Mouse (Mus musculus) forebrain, embryonic 12.5 days (tissue): ENCODE measurements at regions not wholly inside any gene's neighbourhood (a gene's known extent, or its start where the extent isn't known, plus 50 kb on each side); places are given as distances from the start of the nearest gene placed in this dataset.
A peak's percentile ranks its signal among the peaks of the same experiment; 100 is the strongest.

Experiments used
- ATAC-seq: fragments of 200-750 bp; cut with Nextera tagmentation; 2 replicates; pipeline ENCODE4 v1.8.0; 2017; ENCODE audit warnings: moderate TSS enrichment; ENCODE audit not compliant: low FRiP score
- H3K27ac ChIP-seq: fragments of 300-500 bp; sonication (generic); 2 replicates; pipeline ENCODE4 v1.5.1; 2016; ENCODE audit warnings: mild to moderate bottlenecking
- H3K27me3 ChIP-seq: fragments of 300-500 bp; sonication (generic); 2 replicates; pipeline ENCODE4 v1.6.1; 2016; ENCODE audit warnings: mild to moderate bottlenecking
- H3K36me3 ChIP-seq: fragments of 300-500 bp; sonication (generic); replicated peaks from 2 replicates; pipeline ENCODE4 v1.6.1; 2016; ENCODE audit warnings: mild to moderate bottlenecking
- H3K4me1 ChIP-seq: fragments of 300-500 bp; sonication (generic); 2 replicates; pipeline ENCODE4 v1.6.1; 2016
- H3K4me2 ChIP-seq: fragments of 300-500 bp; sonication (generic); 2 replicates; pipeline ENCODE4 v1.6.1; 2016; ENCODE audit warnings: mild to moderate bottlenecking, moderate library complexity
- H3K4me3 ChIP-seq: fragments of 300-500 bp; sonication (generic); replicated peaks from 2 replicates; pipeline ENCODE4 v1.5.1; 2016; ENCODE audit warnings: mild to moderate bottlenecking
- H3K9ac ChIP-seq: fragments of 300-500 bp; sonication (generic); 2 replicates; pipeline ENCODE4 v1.6.1; 2016; ENCODE audit warnings: mild to moderate bottlenecking
- H3K9me3 ChIP-seq: fragments of 300-500 bp; sonication (generic); 2 replicates; pipeline ENCODE4 v1.6.1; 2016
- WGBS: fragments of 180-500 bp; shearing (Covaris S2); methylation state at CpG from one replicate; pipeline ENCODE4 v1.1.7; 2016; 5-methylcytosine and 5-hydroxymethylcytosine counted together

DNA sequence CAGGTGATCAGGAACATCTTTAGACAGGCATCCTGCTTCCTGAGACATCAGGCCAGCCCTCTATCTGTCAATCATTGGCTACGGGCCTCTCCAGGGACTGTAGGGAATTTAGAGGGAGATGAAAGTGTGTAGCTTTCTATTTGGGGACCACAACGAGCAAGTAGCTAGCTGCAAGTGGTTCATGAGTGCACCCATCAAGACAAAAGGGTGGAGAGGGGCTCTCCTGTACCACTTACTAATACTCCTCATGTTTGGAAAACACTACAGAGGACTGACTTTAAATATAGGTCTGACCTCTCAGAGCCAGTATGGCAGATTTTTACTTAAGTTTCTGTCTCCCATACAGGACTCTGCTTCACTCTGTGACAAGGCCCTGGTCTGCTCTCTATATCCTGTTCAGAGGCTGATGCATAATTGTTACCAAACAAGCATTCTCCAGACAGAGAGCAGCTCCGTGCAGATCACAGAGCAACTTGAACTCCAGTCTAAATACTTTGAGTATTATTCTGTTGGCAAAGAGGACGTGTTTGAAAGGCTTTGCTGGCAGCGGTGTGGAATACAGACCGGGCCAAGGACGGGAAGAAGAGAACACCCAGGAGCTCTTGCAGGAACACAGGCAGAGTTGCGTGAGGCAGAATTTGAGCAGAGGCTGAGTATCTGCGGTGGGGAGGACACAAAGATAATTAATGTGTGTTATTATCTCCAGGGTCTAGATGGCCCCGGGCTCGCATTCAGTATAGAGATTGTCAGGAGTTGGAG is 56.2 kb upstream of the Gm6993 start:
- H3K27ac ChIP-seq, result no peak overlapping the region
- no peak for ATAC-seq

GRCm38 (mm10) chr12:31185177-31185932 is 55.2 kb upstream of the Gm6993 start:
- Histone ChIP-seq H3K4me1 (no peaks in the 10 kb centered on the region), H3K4me3 (no peak overlapping the region), H3K27ac (peak overlapping the region; percentile 53; the same call in 1 of the 2 replicates), H3K9me3 (no peaks in the 10 kb centered on the region), H3K27me3 (no peaks in the 10 kb centered on the region), H3K36me3 (no peaks in the 10 kb centered on the region), H3K4me2 (no peak overlapping the region), H3K9ac (no peak overlapping the region)
- ATAC-seq, result no peak
- WGBS, result 83% methylated on average over 9 of the region's 9 CpGs

More for the DNA sequence above, 56.2 kb upstream of the Gm6993 start:
- 67% methylated on average over 11 of the region's 11 CpGs for WGBS
- H3K9me3 ChIP-seq, result no peaks in the 10 kb centered on the region
- no peak overlapping the region for H3K4me2 ChIP-seq
- no peaks in the 10 kb centered on the region for H3K27me3 ChIP-seq
- no peak overlapping the region for H3K9ac ChIP-seq
- H3K36me3 ChIP-seq, result no peaks in the 10 kb centered on the region
- no peak overlapping the region for H3K4me3 ChIP-seq
- no peaks in the 10 kb centered on the region for H3K4me1 ChIP-seq

DNA sequence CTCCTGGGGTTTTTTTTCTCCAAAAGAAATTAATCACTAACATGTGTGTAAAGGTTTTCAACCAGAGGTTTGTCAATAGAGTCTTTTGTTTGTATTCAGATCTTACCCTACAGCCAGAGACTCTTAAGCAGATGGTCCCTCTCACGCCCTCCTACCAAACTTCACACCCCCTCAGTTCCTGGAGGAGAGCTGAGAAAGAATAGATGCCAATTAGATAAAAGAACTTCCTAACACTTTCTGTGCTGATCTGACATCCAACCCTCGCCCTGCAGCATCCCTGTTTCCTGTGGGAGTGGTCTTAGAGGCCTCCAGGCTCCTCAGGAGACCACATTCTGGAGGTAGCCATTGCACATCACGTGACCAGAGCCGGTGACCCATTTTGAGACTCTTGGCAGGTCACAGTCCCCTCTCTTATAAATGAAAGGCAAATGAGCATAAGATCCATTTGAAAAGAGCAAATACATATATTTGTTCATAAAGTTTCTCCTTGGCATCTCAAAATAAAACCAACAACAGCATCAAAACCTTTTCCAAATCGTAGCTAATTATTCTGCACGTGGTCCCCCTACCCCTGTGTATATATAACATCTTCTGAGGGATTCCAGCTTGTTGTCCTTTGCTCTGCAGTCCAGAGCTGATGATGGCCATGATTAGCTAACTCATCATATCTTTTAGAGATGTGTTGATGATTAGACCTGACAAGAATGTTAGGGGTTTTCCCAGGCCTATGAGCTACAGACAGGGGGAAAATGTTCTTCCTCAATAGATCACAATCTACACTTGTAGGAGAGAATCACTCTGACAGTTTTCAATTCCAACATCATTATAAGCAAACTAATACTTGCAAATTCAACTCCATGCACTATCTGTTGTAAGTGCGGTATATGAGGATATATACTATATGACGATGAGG is 54.4 kb upstream of the Gm6993 start:
- no peak overlapping the region for H3K4me3 ChIP-seq
- H3K27ac ChIP-seq, result no peak overlapping the region
- H3K4me2 ChIP-seq, result no peak overlapping the region
- 71% methylated on average over 8 of the region's 8 CpGs for WGBS
- ATAC-seq, result no peak
- H3K9ac ChIP-seq, result no peak overlapping the region
- no peaks in the 10 kb centered on the region for H3K36me3 ChIP-seq
- no peaks in the 10 kb centered on the region for H3K9me3 ChIP-seq
- H3K4me1 ChIP-seq, result no peaks in the 10 kb centered on the region
- H3K27me3 ChIP-seq, result no peaks in the 10 kb centered on the region

- no peaks in the 10 kb centered on the region for H3K9me3 ChIP-seq
- ATAC-seq, result no peak
These were observed 52.5 kb upstream of the Gm6993 start for GRCm38 (mm10) chr12:31188011-31188576.

DNA sequence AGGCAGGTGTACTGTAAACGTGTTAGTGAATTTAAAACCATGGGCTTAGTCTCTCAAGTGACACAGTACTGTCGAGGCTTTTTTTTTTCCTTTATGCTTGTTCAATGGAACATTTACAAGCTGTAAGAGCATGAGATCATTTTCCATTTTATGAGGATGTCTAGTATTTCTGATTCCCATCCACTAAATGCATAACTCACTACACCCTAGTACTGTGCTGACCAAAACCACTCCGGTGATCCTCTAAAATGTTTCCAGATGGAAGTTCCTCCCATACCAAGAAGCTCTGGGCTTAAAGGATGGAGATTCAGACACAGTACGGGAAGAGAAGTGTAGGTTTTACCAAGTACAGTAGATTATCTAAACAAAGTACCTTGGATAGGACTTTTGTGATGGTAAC is 50.3 kb upstream of the Gm6993 start:
- 91% methylated on average over 4 of the region's 4 CpGs for WGBS
- no peaks in the 10 kb centered on the region for H3K27me3 ChIP-seq
- no peak overlapping the region for H3K27ac ChIP-seq
- peaks cover 8% of the 10 kb centered on the region for H3K4me1 ChIP-seq
- no peak overlapping the region for H3K4me2 ChIP-seq
- H3K4me3 ChIP-seq, result no peak overlapping the region
- ATAC-seq, result no peak
- no peaks in the 10 kb centered on the region for H3K36me3 ChIP-seq
- H3K9me3 ChIP-seq, result no peaks in the 10 kb centered on the region
- no peak overlapping the region for H3K9ac ChIP-seq

More at GRCm38 (mm10) chr12:31188011-31188576, 52.5 kb upstream of the Gm6993 start:
- H3K27ac ChIP-seq, result no peak overlapping the region
- no peak overlapping the region for H3K4me2 ChIP-seq
- peaks cover 8% of the 10 kb centered on the region for H3K4me1 ChIP-seq
- no peak overlapping the region for H3K4me3 ChIP-seq
- WGBS, result 92% methylated on average over 2 of the region's 2 CpGs
- H3K9ac ChIP-seq, result no peak overlapping the region
- H3K36me3 ChIP-seq, result no peaks in the 10 kb centered on the region
- H3K27me3 ChIP-seq, result no peaks in the 10 kb centered on the region
